Mouse (Mus musculus) stomach, embryonic 16.5 days (tissue): ENCODE results near the gene Hdac11. TPM values are rescaled to one million over a fixed set of nuclear protein-coding genes. Genes with fewer than 3 reads are reported as not detected.
"Not testable (repeated sequence)": the region's sequence is repeated elsewhere in the genome, so short reads cannot be mapped to it uniquely, and the experiment has no call there.

Experiments
- ATAC-seq: fragments of 200-750 bp; cut with Nextera tagmentation; 2 replicates; pipeline ENCODE4 v1.8.0; 2017; ENCODE audit warnings: moderate number of reproducible peaks, moderate TSS enrichment; ENCODE audit not compliant: insufficient read depth, low FRiP score
- H3K27ac ChIP-seq: fragments of 300-500 bp; sonication (generic); 2 replicates; pipeline ENCODE4 v1.5.1; 2014; ENCODE audit warnings: low read length
- H3K27me3 ChIP-seq: fragments of 300-500 bp; sonication (generic); 2 replicates; pipeline ENCODE4 v1.6.1; 2014; ENCODE audit warnings: low read length, control low read depth, mixed read lengths; ENCODE audit not compliant: control insufficient read depth, insufficient read depth
- H3K36me3 ChIP-seq: fragments of 300-500 bp; sonication (generic); 2 replicates; pipeline ENCODE4 v1.6.1; 2014; ENCODE audit warnings: low read length; ENCODE audit not compliant: control insufficient read depth, insufficient read depth
- H3K4me1 ChIP-seq: fragments of 300-500 bp; sonication (generic); 2 replicates; pipeline ENCODE4 v1.6.1; 2014; ENCODE audit warnings: low read length, control low read depth, mixed read lengths; ENCODE audit not compliant: control insufficient read depth, insufficient read depth
- H3K4me2 ChIP-seq: fragments of 300-500 bp; sonication (generic); 2 replicates; pipeline ENCODE4 v1.6.1; 2014; ENCODE audit warnings: low read depth, low read length, mixed read lengths
- H3K4me3 ChIP-seq: fragments of 300-500 bp; sonication (generic); replicated peaks from 2 replicates; pipeline ENCODE4 v1.5.1; 2014; ENCODE audit warnings: mild to moderate bottlenecking, low read length
- H3K9ac ChIP-seq: fragments of 300-500 bp; sonication (generic); 2 replicates; pipeline ENCODE4 v1.6.1; 2014; ENCODE audit warnings: low read length
- H3K9me3 ChIP-seq: fragments of 300-500 bp; sonication (generic); replicated peaks from 2 replicates; pipeline ENCODE4 v1.6.1; 2016; ENCODE audit warnings: low read length, control low read depth; ENCODE audit not compliant: control insufficient read depth
- WGBS: fragments of 180-500 bp; shearing (Covaris S2); extraction: QIAGEN DNeasy Blood & Tissue Kit; methylation state at CpG from one replicate; pipeline ENCODE4 v1.1.7; 2014; 5-methylcytosine and 5-hydroxymethylcytosine counted together
- polyA plus RNA-seq: library from polyadenylated mRNA; unstranded; fragments of >200 nt; fragmentation: Nextera tagmentation; extraction: Ambion mirVana; gene quantifications from 2 replicates; pipeline ENCODE4 v1.2.1, GENCODE M21; 2015

The Hdac11 gene
- polyA plus RNA-seq, 1 experiment from 2014 or later: 12.3 TPM

- Histone ChIP-seq H3K9me3 (no peaks in the 10 kb centered on the region), H3K4me3 (no peak overlapping the region), H3K27me3 (no peaks in the 10 kb centered on the region), H3K4me2 (no peak overlapping the region), H3K27ac (peak overlapping the region; percentile 12; the same call in 1 of the 2 replicates), H3K4me1 (peaks cover 11% of the 10 kb centered on the region; the same call in 1 of the 2 replicates), H3K9ac (no peak overlapping the region), H3K36me3 (no peaks in the 10 kb centered on the region)
- peak; percentile 52; the same call in 1 of the 2 replicates for ATAC-seq
- 34% methylated on average over 8 of the region's 8 CpGs for WGBS
Observed at GRCm38 (mm10) chr6:91200429-91201188, 44.1 kb downstream of the Hdac11 start.

DNA sequence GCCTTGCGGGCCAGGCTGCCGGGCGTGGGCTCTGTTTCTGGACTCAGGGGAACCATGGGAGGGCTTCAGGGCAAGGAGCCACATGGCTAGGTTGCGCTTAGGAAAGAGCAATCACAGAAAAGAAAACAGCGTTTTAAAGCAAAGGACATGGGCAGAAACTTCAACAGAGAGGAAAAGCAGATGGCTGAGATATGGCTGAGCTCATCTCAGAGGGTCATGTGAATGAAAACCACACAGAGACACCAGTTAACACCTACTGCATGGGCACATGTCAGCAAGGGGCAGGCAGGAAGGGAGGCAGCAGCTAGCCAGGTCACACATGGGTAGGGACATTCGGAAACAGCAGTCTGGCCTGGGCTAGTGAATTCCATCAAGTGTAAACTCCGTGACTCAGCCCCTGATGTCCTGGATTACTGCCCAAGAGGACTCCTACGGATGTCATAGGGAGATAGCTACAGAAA lies 45.4 kb downstream of the Hdac11 start:
- H3K9me3 ChIP-seq: no peaks in the 10 kb centered on the region
- no peaks in the 10 kb centered on the region for H3K27me3 ChIP-seq
- peak overlapping the region; percentile 38 for H3K27ac ChIP-seq
- no peak overlapping the region for H3K9ac ChIP-seq
- H3K4me1 ChIP-seq: peaks cover 11% of the 10 kb centered on the region; the same call in 1 of the 2 replicates
- H3K36me3 ChIP-seq: no peaks in the 10 kb centered on the region
- WGBS: 68% methylated on average over 8 of the region's 8 CpGs
- H3K4me3 ChIP-seq: no peak overlapping the region
- no peak overlapping the region for H3K4me2 ChIP-seq
- ATAC-seq: no peak

DNA sequence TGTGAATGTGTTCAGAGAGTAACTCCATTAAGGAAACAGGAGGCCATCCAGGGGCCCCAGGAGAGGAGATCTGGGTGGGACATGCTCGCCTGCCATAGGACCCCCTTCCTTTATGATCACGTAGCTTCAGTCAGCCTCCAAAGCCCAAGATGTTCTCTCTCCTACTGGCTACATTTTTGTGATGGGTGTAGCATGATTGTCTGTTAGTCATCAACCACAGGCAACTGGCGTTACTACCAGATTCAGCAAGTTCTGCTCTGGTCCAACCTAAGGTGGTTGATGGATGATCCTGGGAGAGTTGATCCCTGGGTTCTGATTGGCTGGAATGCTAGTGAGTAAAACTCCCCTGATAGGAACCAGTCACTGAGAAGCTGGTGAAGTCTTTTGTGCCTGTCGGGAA lies 46.1 kb downstream of the Hdac11 start:
- H3K27me3 ChIP-seq: no peaks in the 10 kb centered on the region
- H3K4me3 ChIP-seq: no peak overlapping the region
- ATAC-seq: no peak
- no peak overlapping the region for H3K4me2 ChIP-seq
- no peaks in the 10 kb centered on the region for H3K9me3 ChIP-seq
- H3K4me1 ChIP-seq: peaks cover 11% of the 10 kb centered on the region; the same call in 1 of the 2 replicates
- no peaks in the 10 kb centered on the region for H3K36me3 ChIP-seq
- H3K9ac ChIP-seq: no peak overlapping the region
- WGBS: 56% methylated on average over 4 of the region's 4 CpGs
- no peak overlapping the region for H3K27ac ChIP-seq

DNA sequence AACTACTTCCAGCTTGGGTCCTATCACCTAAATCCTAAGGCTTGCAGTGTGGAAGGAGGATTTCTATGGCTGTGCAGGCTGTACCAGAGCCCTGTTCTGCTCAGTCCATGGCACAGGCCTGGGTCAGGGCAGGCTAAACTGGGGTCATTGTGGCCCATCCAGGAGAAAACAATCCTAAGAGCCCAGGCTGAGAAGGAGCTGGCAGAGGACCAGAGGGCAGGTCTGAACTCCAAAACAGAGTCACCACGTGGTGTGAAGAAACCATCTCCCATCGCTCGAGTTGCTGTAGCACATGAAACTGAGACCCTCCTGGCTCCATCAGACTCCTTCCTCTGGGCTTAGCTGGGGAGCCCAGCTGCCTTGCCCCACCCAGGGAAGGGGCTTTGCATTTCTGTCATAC lies 48.9 kb downstream of the Hdac11 start:
- Histone ChIP-seq H3K9me3 (no peaks in the 10 kb centered on the region), H3K36me3 (no peaks in the 10 kb centered on the region), H3K9ac (no peak overlapping the region), H3K27me3 (no peaks in the 10 kb centered on the region), H3K4me2 (no peak overlapping the region), H3K4me3 (no peak overlapping the region), H3K4me1 (peaks cover 14% of the 10 kb centered on the region), H3K27ac (no peak overlapping the region)
- WGBS: 55% methylated on average over 3 of the region's 3 CpGs
- ATAC-seq: no peak

- Histone ChIP-seq H3K27me3 (no peaks in the 10 kb centered on the region), H3K4me3 (no peak overlapping the region), H3K9ac (no peak overlapping the region), H3K4me1 (peaks cover 14% of the 10 kb centered on the region), H3K4me2 (no peak overlapping the region), H3K36me3 (no peaks in the 10 kb centered on the region), H3K9me3 (no peaks in the 10 kb centered on the region), H3K27ac (no peak overlapping the region)
- no peak for ATAC-seq
- 63% methylated on average over 5 of the region's 5 CpGs for WGBS
Observed at GRCm38 (mm10) chr6:91205791-91206190, 49.3 kb downstream of the Hdac11 start.

DNA sequence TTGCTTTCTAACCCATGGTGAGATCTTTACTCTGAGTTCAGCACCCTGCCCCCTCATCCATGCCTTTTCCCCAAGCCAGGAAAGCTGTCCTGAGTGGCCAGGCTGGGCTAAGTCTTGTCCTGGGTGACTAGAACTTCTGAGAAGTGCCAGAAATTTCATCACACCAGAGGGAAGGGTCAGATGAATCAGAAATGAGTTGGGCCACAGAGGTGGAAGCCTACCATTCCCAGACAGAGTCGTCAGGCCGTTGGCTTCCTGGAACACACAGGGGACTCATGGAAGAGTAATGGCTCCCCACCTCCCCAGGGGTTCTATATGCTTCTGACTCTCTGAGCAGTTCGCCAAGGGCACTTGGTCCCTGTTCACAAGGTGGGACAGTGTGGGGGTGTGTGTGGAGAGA lies 51.0 kb downstream of the Hdac11 start:
- H3K9ac ChIP-seq: no peak overlapping the region
- no peak overlapping the region for H3K4me2 ChIP-seq
- no peaks in the 10 kb centered on the region for H3K27me3 ChIP-seq
- H3K4me3 ChIP-seq: no peak overlapping the region
- no peaks in the 10 kb centered on the region for H3K36me3 ChIP-seq
- H3K9me3 ChIP-seq: no peaks in the 10 kb centered on the region
- H3K4me1 ChIP-seq: peaks cover 3% of the 10 kb centered on the region; the same call in 1 of the 2 replicates
- H3K27ac ChIP-seq: no peak overlapping the region
- ATAC-seq: no peak
- WGBS: 73% methylated on average over 3 of the region's 3 CpGs

GRCm38 (mm10) chr6:91209780-91210179 lies 53.3 kb downstream of the Hdac11 start:
- Histone ChIP-seq H3K36me3 (no peaks in the 10 kb centered on the region), H3K27me3 (0 out of 2 replicates have a peak, but pooled peaks cover 5% of the 10 kb centered on the region), H3K4me1 (peaks cover 8% of the 10 kb centered on the region), H3K4me2 (no peak overlapping the region), H3K4me3 (no peak overlapping the region), H3K9me3 (no peaks in the 10 kb centered on the region), H3K27ac (no peak overlapping the region), H3K9ac (no peak overlapping the region)
- 15% methylated on average over 2 of the region's 2 CpGs for WGBS
- ATAC-seq: no peak

- Histone ChIP-seq H3K27ac (no peak overlapping the region), H3K9me3 (no peaks in the 10 kb centered on the region), H3K4me2 (no peak overlapping the region), H3K36me3 (no peaks in the 10 kb centered on the region), H3K4me3 (no peak overlapping the region), H3K27me3 (0 out of 2 replicates have a peak, but pooled peaks cover 5% of the 10 kb centered on the region), H3K9ac (no peak overlapping the region), H3K4me1 (peaks cover 8% of the 10 kb centered on the region)
- WGBS: 23% methylated on average over 3 of the region's 3 CpGs
- ATAC-seq: no peak
Observed at GRCm38 (mm10) chr6:91210852-91211251, 54.4 kb downstream of the Hdac11 start.

DNA sequence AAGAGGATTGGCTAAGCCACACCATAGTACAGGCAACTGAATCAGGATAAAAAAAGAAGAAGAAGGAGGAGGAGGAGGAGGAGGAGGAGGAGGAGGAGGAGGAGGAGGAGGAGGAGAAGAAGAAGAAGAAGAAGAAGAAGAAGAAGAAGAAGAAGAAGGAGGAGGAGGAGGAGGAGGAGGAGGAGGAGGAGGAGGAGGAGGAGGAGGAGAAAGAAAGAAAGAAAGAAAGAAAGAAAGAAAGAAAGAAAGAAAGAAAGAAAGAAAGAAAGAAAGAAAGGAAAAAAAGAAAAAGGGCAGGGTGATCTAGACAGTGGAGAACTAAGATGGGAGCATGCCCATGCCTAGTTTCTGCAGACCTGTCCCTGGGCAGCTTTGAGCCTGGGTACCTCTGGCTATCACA lies 55.7 kb downstream of the Hdac11 start, which contains the start of gene Fbln2:
Gene Fbln2, plus strand, starts transcription at position 301 of the 400 bp plus-strand sequence.
- not testable (repeated sequence) for H3K9me3 ChIP-seq, H3K27ac ChIP-seq, H3K36me3 ChIP-seq, H3K27me3 ChIP-seq, H3K4me1 ChIP-seq
- ATAC-seq: peak; percentile 6; the same call in 1 of the 2 replicates
- peak within 1 kb of the TSS; percentile 66 for H3K9ac ChIP-seq
- H3K4me2 ChIP-seq: peak within 1 kb of the TSS; percentile 63
- peak within 1 kb of the TSS; percentile 41 for H3K4me3 ChIP-seq
